Mouse (Mus musculus): ENCODE data around the gene Cnp. TPM values are rescaled to one million over a fixed set of nuclear protein-coding genes. Genes with fewer than 3 reads are reported as not detected.

The Cnp gene
- total and polyA plus RNA-seq, 3 experiments = 19.0 to 20.8 TPM; not detected in 1

DNA sequence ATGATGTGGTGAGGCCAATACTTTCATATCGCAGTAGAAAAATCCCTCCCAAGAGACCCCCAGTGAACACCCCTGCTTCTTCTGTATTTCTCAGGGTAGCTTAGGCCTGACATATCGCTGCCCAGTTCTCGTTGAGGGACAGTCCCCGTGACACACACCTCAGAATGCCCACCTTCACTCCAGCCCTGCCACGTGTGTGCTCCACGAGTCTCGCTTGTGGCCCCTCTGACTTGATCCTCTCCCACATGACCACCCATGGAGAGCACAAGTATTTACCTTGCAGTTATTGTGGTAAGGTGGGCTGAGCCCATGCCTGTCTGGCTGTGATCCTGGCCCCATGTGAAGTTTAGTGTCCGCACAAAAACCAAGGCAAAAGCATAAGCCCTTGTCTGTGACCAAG, 6.0 kb upstream of the Cnp start:
- Histone ChIP-seq H3K4me1 (ENCODE audit: control insufficient read depth in 1 of 2, insufficient read depth in 2 of 2, low read length in 2 of 2) (peaks cover 0 to 12% of the 10 kb centered on the region in 2 experiments; a peak in 2 of 4 replicates), H3K27me3 (ENCODE audit: control insufficient read depth in 1 of 2, insufficient read depth in 2 of 2, low read length in 2 of 2) (no peaks in the 10 kb centered on the region), H3K27ac (ENCODE audit: control insufficient read depth, low read depth, low read length) (no peak overlapping the region), H3K9me3 (replicated peaks; ENCODE audit: insufficient read depth, low read length) (no peaks in the 10 kb centered on the region), H3K36me3 (ENCODE audit: control insufficient read depth in 1 of 2, insufficient read depth in 2 of 2, low read length in 2 of 2) (no peaks in the 10 kb centered on the region), H3K9ac (ENCODE audit: control insufficient read depth, low read depth, low read length, poor library complexity, severe bottlenecking) (no peak overlapping the region), H3K79me2 (ENCODE audit: control insufficient read depth, insufficient read depth, low read length, poor library complexity) (no peaks in the 10 kb centered on the region), H3K4me3 (ENCODE audit: control insufficient read depth in 1 of 2, insufficient read depth in 1 of 2, low read depth in 2 of 2, low read length in 2 of 2) (no peak overlapping the region)
- DNase-seq (ENCODE audit: low read depth, low spot score) = no peak
- TF ChIP-seq ZKSCAN1 (IDR thresholded peaks at IDR 0.05; ENCODE audit: low read depth, low read length) = no peak
- no peak for TF ChIP-seq BHLHE40 (IDR thresholded peaks at IDR 0.05; ENCODE audit: borderline replicate concordance, low read depth, low read length)
- no peak for TF ChIP-seq HCFC1 (IDR thresholded peaks at IDR 0.05; ENCODE audit: low read depth, low read length)
- no peak for TF ChIP-seq NELFE (IDR thresholded peaks at IDR 0.05; ENCODE audit: low read depth, low read length)
- no peak for TF ChIP-seq ZC3H11A (IDR thresholded peaks at IDR 0.05; ENCODE audit: low read depth, low read length)
- no peak for TF ChIP-seq MXI1 (IDR thresholded peaks at IDR 0.05; ENCODE audit: low read depth, low read length)
- TF ChIP-seq E2F4 (IDR thresholded peaks at IDR 0.05; ENCODE audit: borderline replicate concordance, low read depth, low read length) = no peak

DNA sequence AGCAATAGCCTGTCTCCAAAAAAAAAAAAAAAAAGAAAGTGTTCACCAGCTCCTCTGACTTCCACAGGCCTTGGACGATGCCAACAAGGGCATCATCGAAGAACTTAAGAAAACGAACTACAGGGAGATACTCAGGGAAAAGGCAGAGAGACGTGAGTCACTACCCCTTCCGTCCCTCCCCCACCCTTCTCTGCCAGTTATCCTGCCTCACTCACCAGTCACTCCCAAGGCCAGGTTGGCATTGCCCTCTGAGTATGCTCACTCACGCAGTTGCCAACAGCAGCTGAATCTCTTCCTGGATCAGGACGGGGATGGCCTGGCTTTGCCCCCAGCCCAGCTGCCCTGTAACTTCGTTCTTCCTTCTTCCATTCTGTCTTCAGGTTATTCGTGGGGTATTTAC, 4.9 kb upstream of the Cnp start:
- Histone ChIP-seq H3K9ac (ENCODE audit: control insufficient read depth, low read depth, low read length, poor library complexity, severe bottlenecking) (no peak overlapping the region), H3K79me2 (ENCODE audit: control insufficient read depth, insufficient read depth, low read length, poor library complexity) (no peaks in the 10 kb centered on the region), H3K27me3 (ENCODE audit: control insufficient read depth in 1 of 2, insufficient read depth in 2 of 2, low read length in 2 of 2) (no peaks in the 10 kb centered on the region), H3K4me1 (ENCODE audit: control insufficient read depth in 1 of 2, insufficient read depth in 2 of 2, low read length in 2 of 2) (peaks cover 2 to 18% of the 10 kb centered on the region in 2 experiments; a peak in 3 of 4 replicates), H3K4me3 (ENCODE audit: control insufficient read depth in 1 of 2, insufficient read depth in 1 of 2, low read depth in 2 of 2, low read length in 2 of 2) (no peak overlapping the region), H3K27ac (ENCODE audit: control insufficient read depth, low read depth, low read length) (no peak overlapping the region), H3K36me3 (ENCODE audit: control insufficient read depth in 1 of 2, insufficient read depth in 2 of 2, low read length in 2 of 2) (peaks cover 0 to 4% of the 10 kb centered on the region in 2 experiments; a peak in 2 of 4 replicates), H3K9me3 (replicated peaks; ENCODE audit: insufficient read depth, low read length) (no peaks in the 10 kb centered on the region)
- peak; percentile 40 for DNase-seq (ENCODE audit: low read depth, low spot score)
- TF ChIP-seq NRF1 (IDR thresholded peaks at IDR 0.05; ENCODE audit: insufficient read depth, low read depth, low read length, poor library complexity, severe bottlenecking) (no peak), ZNF384 (IDR thresholded peaks at IDR 0.05; ENCODE audit: low read depth, low read length) (0 out of 2 replicates have a peak, but pooled peaks have one; percentile 38), KAT2A (conservative IDR thresholded peaks at IDR 0.05; ENCODE audit: low read depth, low read length) (no peak), HCFC1 (IDR thresholded peaks at IDR 0.05; ENCODE audit: low read depth, low read length) (no peak), CTCF (IDR thresholded peaks at IDR 0.05 in 2 of 3, conservative IDR thresholded peaks at IDR 0.05 in 1 of 3; ENCODE audit: control insufficient read depth in 1 of 3, insufficient read depth in 1 of 3, low read depth in 2 of 3, low read length in 3 of 3, poor library complexity in 1 of 3, severe bottlenecking in 1 of 3) (0 out of 6 replicates have a peak, but pooled peaks of 1 of the 3 experiments have one; percentile 0)

DNA sequence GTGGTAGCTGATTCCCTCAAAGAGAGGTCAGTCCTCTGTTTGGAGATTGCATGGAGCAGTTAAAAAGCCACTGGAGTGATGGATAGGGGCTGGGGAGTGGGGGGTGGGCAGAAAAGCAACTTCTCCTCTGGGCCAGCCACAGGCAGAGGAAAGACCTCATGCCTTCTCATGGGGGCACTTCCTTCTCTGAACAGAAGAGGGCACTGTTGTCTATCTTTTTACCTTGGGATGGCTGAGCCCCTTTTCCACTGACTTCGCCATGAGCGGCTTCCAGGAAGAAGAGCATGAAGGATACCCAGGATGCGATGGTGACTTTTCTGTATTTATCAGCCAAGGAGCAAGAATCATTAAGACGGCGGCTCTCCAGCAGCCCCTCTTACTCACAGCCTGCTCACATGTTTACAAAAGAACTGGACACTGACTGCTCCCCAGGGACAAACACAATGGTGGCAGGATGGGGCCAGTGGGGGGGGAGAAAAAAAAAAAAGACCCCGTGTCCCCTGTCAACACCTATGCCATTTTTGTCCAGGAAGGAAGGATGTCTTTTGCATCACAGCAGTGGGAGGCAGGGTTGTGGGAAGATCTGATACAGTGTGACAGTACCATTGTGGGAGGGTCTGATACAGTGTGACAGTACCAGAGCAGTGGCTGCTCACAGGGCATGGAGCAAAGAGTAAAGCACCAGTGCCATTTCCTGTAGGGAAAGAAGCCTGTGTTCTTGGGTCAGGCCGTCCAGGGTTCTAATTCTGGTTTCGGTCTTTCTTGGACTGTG, 4.1 kb upstream of the Cnp start:
- H3K4me3 ChIP-seq (ENCODE audit: control insufficient read depth in 1 of 2, insufficient read depth in 1 of 2, low read depth in 2 of 2, low read length in 2 of 2) = no peak overlapping the region
- H3K9ac ChIP-seq (ENCODE audit: control insufficient read depth, low read depth, low read length, poor library complexity, severe bottlenecking) = no peak overlapping the region
- H3K36me3 ChIP-seq (ENCODE audit: control insufficient read depth in 1 of 2, insufficient read depth in 2 of 2, low read length in 2 of 2) = peaks cover 0 to 4% of the 10 kb centered on the region in 2 experiments; a peak in 2 of 4 replicates
- H3K27ac ChIP-seq (ENCODE audit: control insufficient read depth, low read depth, low read length) = no peak overlapping the region
- no peaks in the 10 kb centered on the region for H3K9me3 ChIP-seq (replicated peaks; ENCODE audit: insufficient read depth, low read length)
- H3K27me3 ChIP-seq (ENCODE audit: control insufficient read depth in 1 of 2, insufficient read depth in 2 of 2, low read length in 2 of 2) = no peaks in the 10 kb centered on the region
- peaks cover 2 to 14% of the 10 kb centered on the region in 2 experiments; a peak in 3 of 4 replicates for H3K4me1 ChIP-seq (ENCODE audit: control insufficient read depth in 1 of 2, insufficient read depth in 2 of 2, low read length in 2 of 2)
- DNase-seq (ENCODE audit: low read depth, low spot score) = peak; percentile 86
- no peaks in the 10 kb centered on the region; the same call in 1 of the 2 replicates for H3K79me2 ChIP-seq (ENCODE audit: control insufficient read depth, insufficient read depth, low read length, poor library complexity)
- TF ChIP-seq BHLHE40 (IDR thresholded peaks at IDR 0.05; ENCODE audit: borderline replicate concordance, low read depth, low read length) = no peak
- TF ChIP-seq ELF1 (IDR thresholded peaks at IDR 0.05; ENCODE audit: low read depth, low read length) = peak; percentile 59
- no peak for TF ChIP-seq NELFE (IDR thresholded peaks at IDR 0.05; ENCODE audit: low read depth, low read length)
- TF ChIP-seq KAT2A (conservative IDR thresholded peaks at IDR 0.05; ENCODE audit: low read depth, low read length) = no peak
- TF ChIP-seq ZNF384 (IDR thresholded peaks at IDR 0.05; ENCODE audit: low read depth, low read length) = peak; percentile 30; the same call in 1 of the 2 replicates
- peak; percentile 61; the same call in 1 of the 2 replicates for TF ChIP-seq MXI1 (IDR thresholded peaks at IDR 0.05; ENCODE audit: low read depth, low read length)
- TF ChIP-seq SMC3 (IDR thresholded peaks at IDR 0.05; ENCODE audit: low read depth, low read length) = peak; percentile 92
- TF ChIP-seq MYC (IDR thresholded peaks at IDR 0.05; ENCODE audit: low read depth, low read length) = peak; percentile 82
- TF ChIP-seq TCF12 (IDR thresholded peaks at IDR 0.05; ENCODE audit: low read depth, low read length) = 0 out of 2 replicates have a peak, but pooled peaks have one; percentile 10
- peak; percentile 97 for TF ChIP-seq RAD21 (IDR thresholded peaks at IDR 0.05; ENCODE audit: low read depth, low read length)
- TF ChIP-seq HCFC1 (IDR thresholded peaks at IDR 0.05; ENCODE audit: low read depth, low read length) = peak; percentile 52; the same call in 1 of the 2 replicates
- no peak for TF ChIP-seq USF2 (IDR thresholded peaks at IDR 0.05; ENCODE audit: borderline replicate concordance in 1 of 2, insufficient read depth in 1 of 2, low read depth in 1 of 2, low read length in 2 of 2)
- TF ChIP-seq CTCF (IDR thresholded peaks at IDR 0.05 in 2 of 3, conservative IDR thresholded peaks at IDR 0.05 in 1 of 3; ENCODE audit: control insufficient read depth in 1 of 3, insufficient read depth in 1 of 3, low read depth in 2 of 3, low read length in 3 of 3, poor library complexity in 1 of 3, severe bottlenecking in 1 of 3) = peak; percentile 81 to 94 (median 91)
- no peak for TF ChIP-seq GATA1 (IDR thresholded peaks at IDR 0.05; ENCODE audit: low read depth, low read length)
- TF ChIP-seq MAZ (IDR thresholded peaks at IDR 0.05; ENCODE audit: low read depth, low read length) = peak; percentile 41; the same call in 1 of the 2 replicates
- TF ChIP-seq ZKSCAN1 (IDR thresholded peaks at IDR 0.05; ENCODE audit: low read depth, low read length) = no peak
- TF ChIP-seq MAX (IDR thresholded peaks at IDR 0.05; ENCODE audit: low read length) = 0 out of 2 replicates have a peak, but pooled peaks have one; percentile 5
- peak; percentile 98 for TF ChIP-seq ZC3H11A (IDR thresholded peaks at IDR 0.05; ENCODE audit: low read depth, low read length)

Data from MEL (cell line).